Mouse (Mus musculus) MEL (cell line): Measurements from ENCODE around the gene Slc25a5. TPM values are rescaled to one million over a fixed set of nuclear protein-coding genes. Genes with fewer than 3 reads are reported as not detected.

ENCODE experiments used
- DNase-seq: peaks from one replicate; pipeline ENCODE4 v3.0.0; 2011; ENCODE audit warnings: low read depth, low spot score
- H3K27ac ChIP-seq: 2 replicates; pipeline ENCODE4 v1.5.1; 2012; ENCODE audit warnings: low read depth, mild to moderate bottlenecking, control low read depth, low read length, moderate library complexity; ENCODE audit not compliant: control insufficient read depth
- H3K27me3 ChIP-seq, 2 experiments: fragments of 150-350 bp in 1 of 2; sonication (generic) in 1 of 2; 2 replicates each; pipeline ENCODE4 v1.6.1; 2012; ENCODE audit warnings: low read length in 2 of 2, mild to moderate bottlenecking in 2 of 2, improper control_type of control experiment in 1 of 2, moderate library complexity in 1 of 2; ENCODE audit not compliant: insufficient read depth in 2 of 2, control insufficient read depth in 1 of 2
- H3K36me3 ChIP-seq, 2 experiments: 2 replicates each; pipeline ENCODE4 v1.6.1; 2012 to 2014; ENCODE audit warnings: low read length in 2 of 2, improper control_type of control experiment in 1 of 2, inconsistent platforms in 1 of 2, mild to moderate bottlenecking in 1 of 2; ENCODE audit not compliant: insufficient read depth in 2 of 2, control insufficient read depth in 1 of 2
- H3K4me1 ChIP-seq, 2 experiments: fragments of 150-350 bp in 1 of 2; sonication (generic) in 1 of 2; 2 replicates each; pipeline ENCODE4 v1.6.1; 2012; ENCODE audit warnings: low read length in 2 of 2, improper control_type of control experiment in 1 of 2, mild to moderate bottlenecking in 1 of 2; ENCODE audit not compliant: insufficient read depth in 2 of 2, control insufficient read depth in 1 of 2
- H3K4me3 ChIP-seq, 2 experiments: fragments of 150-350 bp in 1 of 2; sonication (generic) in 1 of 2; 2 replicates each; pipeline ENCODE4 v1.5.1; 2012; ENCODE audit warnings: low read depth in 2 of 2, low read length in 2 of 2, mild to moderate bottlenecking in 2 of 2, moderate library complexity in 2 of 2, control low read depth in 1 of 2, improper control_type of control experiment in 1 of 2; ENCODE audit not compliant: control insufficient read depth in 1 of 2, insufficient read depth in 1 of 2
- H3K79me2 ChIP-seq: 2 replicates; pipeline ENCODE4 v1.6.1; 2012; ENCODE audit warnings: mild to moderate bottlenecking, low read length, moderate library complexity; ENCODE audit not compliant: control insufficient read depth, poor library complexity, insufficient read depth
- H3K9ac ChIP-seq: 2 replicates; pipeline ENCODE4 v1.6.1; 2012; ENCODE audit warnings: low read depth, mild to moderate bottlenecking, control low read depth, low read length, moderate library complexity; ENCODE audit not compliant: control insufficient read depth, poor library complexity, severe bottlenecking
- H3K9me3 ChIP-seq: fragments of 150-350 bp; sonication (generic); replicated peaks from 2 replicates; pipeline ENCODE4 v1.6.1; 2012; ENCODE audit warnings: mild to moderate bottlenecking, low read length, improper control_type of control experiment, moderate library complexity; ENCODE audit not compliant: insufficient read depth
- BHLHE40 ChIP-seq: IDR thresholded peaks from 2 replicates; pipeline ENCODE4 v1.6.1; 2012; ENCODE audit warnings: low read depth, mild to moderate bottlenecking, inconsistent platforms, low read length, improper control_type of control experiment, borderline replicate concordance
- CHD1 ChIP-seq: IDR thresholded peaks from 2 replicates; pipeline ENCODE4 v1.6.1; 2012; ENCODE audit warnings: low read depth, mild to moderate bottlenecking, inconsistent platforms, low read length, improper control_type of control experiment
- CHD2 ChIP-seq: IDR thresholded peaks from 2 replicates; pipeline ENCODE4 v1.6.1; 2011; ENCODE audit warnings: low read length, improper control_type of control experiment
- EP300 ChIP-seq, 2 experiments: IDR thresholded peaks; 2 replicates each; pipeline ENCODE4 v1.6.1; 2011; ENCODE audit warnings: improper control_type of control experiment in 2 of 2, low read length in 2 of 2, low read depth in 1 of 2, mild to moderate bottlenecking in 1 of 2
- GABPA ChIP-seq: IDR thresholded peaks from 2 replicates; pipeline ENCODE4 v1.6.1; 2012; ENCODE audit warnings: low read depth, mild to moderate bottlenecking, inconsistent platforms, low read length, improper control_type of control experiment, moderate library complexity
- HCFC1 ChIP-seq: IDR thresholded peaks from 2 replicates; pipeline ENCODE4 v1.6.1; 2012; ENCODE audit warnings: low read depth, mild to moderate bottlenecking, inconsistent platforms, low read length, improper control_type of control experiment, moderate library complexity
- JUND ChIP-seq: IDR thresholded peaks from 2 replicates; pipeline ENCODE4 v1.6.1; 2011; ENCODE audit warnings: low read depth, mild to moderate bottlenecking, improper control_type of control experiment, low read length
- KAT2A ChIP-seq: conservative IDR thresholded peaks from 2 replicates; pipeline ENCODE4 v1.6.1; 2012; ENCODE audit warnings: low read depth, low read length, improper control_type of control experiment, inconsistent platforms
- MAFK ChIP-seq: IDR thresholded peaks from 2 replicates; pipeline ENCODE4 v1.6.1; 2011; ENCODE audit warnings: low read depth, mild to moderate bottlenecking, low read length, improper control_type of control experiment, borderline replicate concordance
- MAX ChIP-seq: IDR thresholded peaks from 2 replicates; pipeline ENCODE4 v1.6.1; 2011; ENCODE audit warnings: low read length, improper control_type of control experiment
- MAZ ChIP-seq: IDR thresholded peaks from 2 replicates; pipeline ENCODE4 v1.6.1; 2012; ENCODE audit warnings: low read depth, mild to moderate bottlenecking, inconsistent platforms, low read length, improper control_type of control experiment
- MXI1 ChIP-seq: IDR thresholded peaks from 2 replicates; pipeline ENCODE4 v1.6.1; 2011; ENCODE audit warnings: mild to moderate bottlenecking, low read depth, low read length, improper control_type of control experiment
- NELFE ChIP-seq: IDR thresholded peaks from 2 replicates; pipeline ENCODE4 v1.6.1; 2011; ENCODE audit warnings: low read depth, low read length, improper control_type of control experiment
- NRF1 ChIP-seq: IDR thresholded peaks from 2 replicates; pipeline ENCODE4 v1.6.1; 2014; ENCODE audit warnings: low read depth, mild to moderate bottlenecking, inconsistent platforms, low read length, improper control_type of control experiment, moderate library complexity; ENCODE audit not compliant: poor library complexity, insufficient read depth, severe bottlenecking
- POLR2A ChIP-seq, 2 experiments: IDR thresholded peaks; 2 replicates each; pipeline ENCODE4 v1.6.1; 2011 to 2012; ENCODE audit warnings: low read length in 2 of 2, mild to moderate bottlenecking in 2 of 2, control low read depth in 1 of 2, improper control_type of control experiment in 1 of 2, low read depth in 1 of 2, moderate library complexity in 1 of 2; ENCODE audit not compliant: control insufficient read depth in 1 of 2, insufficient read depth in 1 of 2, poor library complexity in 1 of 2
- POLR2AphosphoS2 ChIP-seq: IDR thresholded peaks from 2 replicates; pipeline ENCODE4 v1.6.1; 2011; ENCODE audit warnings: low read length, improper control_type of control experiment
- POLR2AphosphoS5 ChIP-seq: IDR thresholded peaks from 2 replicates; pipeline ENCODE4 v1.6.1; 2012; ENCODE audit warnings: low read depth, borderline replicate concordance, mild to moderate bottlenecking, inconsistent platforms, low read length, moderate library complexity, mixed read lengths
- SIN3A ChIP-seq: IDR thresholded peaks from 2 replicates; pipeline ENCODE4 v1.6.1; 2012; ENCODE audit warnings: low read length, improper control_type of control experiment, inconsistent platforms
- TAL1 ChIP-seq: IDR thresholded peaks from 2 replicates; pipeline ENCODE4 v1.6.1; 2012; ENCODE audit warnings: mild to moderate bottlenecking, inconsistent platforms, low read length, moderate library complexity, mixed read lengths
- TBP ChIP-seq: IDR thresholded peaks from 2 replicates; pipeline ENCODE4 v1.8.0; 2011; ENCODE audit warnings: low read depth, low read length, improper control_type of control experiment
- TCF12 ChIP-seq: IDR thresholded peaks from 2 replicates; pipeline ENCODE4 v1.6.1; 2014; ENCODE audit warnings: low read depth, mild to moderate bottlenecking, inconsistent platforms, low read length, improper control_type of control experiment, moderate library complexity
- USF1 ChIP-seq: IDR thresholded peaks from 2 replicates; pipeline ENCODE4 v1.6.1; 2014; ENCODE audit warnings: low read depth, mild to moderate bottlenecking, inconsistent platforms, low read length, improper control_type of control experiment, moderate library complexity
- ZMIZ1 ChIP-seq: IDR thresholded peaks from 2 replicates; pipeline ENCODE4 v1.6.1; 2012; ENCODE audit warnings: low read depth, mild to moderate bottlenecking, inconsistent platforms, low read length, improper control_type of control experiment, moderate library complexity
- ZNF384 ChIP-seq: IDR thresholded peaks from 2 replicates; pipeline ENCODE4 v1.6.1; 2012; ENCODE audit warnings: low read depth, mild to moderate bottlenecking, inconsistent platforms, low read length, improper control_type of control experiment
- polyA plus RNA-seq, 2 experiments: library from polyadenylated mRNA; stranded (reverse) in 1 of 2; unstranded in 1 of 2; fragments of >175 nt in 1 of 2; fragments of >200 nt in 1 of 2; gene quantifications; 2 replicates each; pipeline versions ENCODE4 v1.2.1 to v1.2.4; 2012; ENCODE audit warnings: low replicate concordance in 2 of 2, low read depth in 1 of 2; ENCODE audit not compliant: insufficient read length in 2 of 2, insufficient read depth in 1 of 2, missing spikeins in 1 of 2
- total RNA-seq: library from RNA; depleted of rRNA; stranded (reverse); fragments of 300-350 nt; gene quantifications from 2 replicates; pipeline ENCODE4 v1.2.3, GENCODE M21; 2012; rRNA removed

Gene Slc25a5
- total RNA-seq (704 and 776 TPM in 2 replicates), polyA plus RNA-seq (1,000 to 10,000 TPM in 1 of 2 experiments, 100 to 1,000 TPM in 1; 263 to 1,006 TPM)

GRCm38 (mm10) chrX:36795424-36796162 lies at the start of gene Slc25a5:
Gene Slc25a5 (plus strand): TSS chrX:36795651.
- H3K9me3 ChIP-seq, result no peaks in the 10 kb centered on the region
- peaks cover 3% of the 10 kb centered on the region in 2 experiments; a peak in 3 of 4 replicates for H3K4me1 ChIP-seq
- peak; percentile 87 for DNase-seq
- peak within 1 kb of the TSS; percentile 99 for H3K9ac ChIP-seq
- peak within 1 kb of the TSS; percentile 93 for H3K27ac ChIP-seq
- TF ChIP-seq ZMIZ1 (peak; percentile 81), EP300 (IDR thresholded peaks at IDR 0.05; ENCODE audit: low read depth in 1 of 2, low read length in 2 of 2) (no peak), POLR2AphosphoS5 (no peak), MAZ (no peak), TBP (peak; percentile 92), HCFC1 (peak; percentile 43), MAFK (no peak), MXI1 (0 out of 2 replicates have a peak, but pooled peaks have one; percentile 20), MAX (no peak), SIN3A (peak; percentile 26; the same call in 1 of the 2 replicates), BHLHE40 (no peak), ZNF384 (no peak), POLR2AphosphoS2 (peak; percentile 75), NELFE (peak; percentile 71), POLR2A (IDR thresholded peaks at IDR 0.05; ENCODE audit: control insufficient read depth in 1 of 2, insufficient read depth in 1 of 2, low read depth in 1 of 2, low read length in 2 of 2, poor library complexity in 1 of 2) (peak; percentile 81 to 90), CHD1 (peak; percentile 72; the same call in 1 of the 2 replicates), KAT2A (no peak), TCF12 (0 out of 2 replicates have a peak, but pooled peaks have one; percentile 11), GABPA (no peak), TAL1 (no peak), USF1 (no peak), JUND (no peak), NRF1 (0 out of 2 replicates have a peak, but pooled peaks have one; percentile 20), CHD2 (no peak)
- H3K27me3 ChIP-seq, result no peaks in the 10 kb centered on the region
- H3K4me3 ChIP-seq, result peak within 1 kb of the TSS; percentile 49 to 84
- H3K79me2 ChIP-seq, result peaks cover 15% of the 10 kb centered on the region
- H3K36me3 ChIP-seq, result peaks cover 1 to 7% of the 10 kb centered on the region in 2 experiments; a peak in 3 of 4 replicates
